Mouse (Mus musculus) kidney, postnatal 36 days (tissue): ENCODE measurements at regions not wholly inside any gene's neighbourhood (a gene's known extent, or its start where the extent isn't known, plus 50 kb on each side); places are given as distances from the start of the nearest gene placed in this dataset.
"Not testable (repeated sequence)": the region's sequence is repeated elsewhere in the genome, so short reads cannot be mapped to it uniquely, and the experiment has no call there.

Experiments
- DNase-seq, 2 experiments: peaks; one replicate each; pipeline ENCODE4 v3.0.0; 2021 to 2022; ENCODE audit warnings: mixed read lengths in 2 of 2

DNA sequence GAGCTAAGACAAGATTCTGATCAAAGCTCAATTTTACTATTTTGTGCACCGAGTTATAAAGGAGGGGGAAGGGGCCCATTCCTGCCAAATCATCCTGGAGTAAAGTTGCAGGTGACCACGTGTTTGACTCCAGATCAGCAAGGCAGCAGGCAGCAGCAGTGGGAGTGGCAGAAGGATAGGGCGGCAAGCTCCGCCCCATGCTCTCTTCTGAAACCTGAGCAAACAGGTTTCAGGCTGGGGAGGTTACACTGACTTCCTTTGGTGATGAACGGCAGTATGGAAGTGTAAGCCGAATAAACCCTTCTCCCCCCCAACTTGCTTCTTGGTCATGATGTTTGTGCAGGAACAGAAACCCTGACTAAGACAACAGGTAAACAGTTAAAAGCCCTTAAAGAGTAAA lies 479.0 kb downstream of the Inhba start:
- DNase-seq: not testable (repeated sequence)

- DNase-seq: no peak
Observed at GRCm38 (mm10) chr13:16498052-16498451, 486.4 kb downstream of the Inhba start.

DNA sequence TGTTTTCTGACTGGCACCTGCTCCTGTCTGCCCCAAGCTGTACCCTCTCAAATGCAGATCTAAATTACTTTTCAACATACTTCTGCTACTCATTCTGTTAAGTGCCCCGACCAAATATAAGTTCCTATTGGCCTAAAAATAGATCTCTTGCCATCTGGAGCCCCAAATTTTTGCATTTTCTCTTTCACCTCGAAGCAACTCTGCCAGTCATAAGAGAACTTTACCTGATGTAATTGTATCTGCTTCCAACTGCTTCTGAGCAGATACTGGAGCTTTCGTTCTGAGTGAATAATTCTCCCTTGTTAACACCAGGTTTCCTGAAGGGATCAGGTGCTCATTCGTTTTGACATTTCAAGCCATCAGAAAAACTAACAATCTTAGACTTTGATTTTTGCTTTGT lies 501.2 kb downstream of the Inhba start:
- no peak for DNase-seq

- DNase-seq: no peak
Observed at GRCm38 (mm10) chr13:16515195-16515594, 503.5 kb downstream of the Inhba start.

GRCm38 (mm10) chr13:16529036-16529435 lies 517.4 kb downstream of the Inhba start:
- no peak for DNase-seq

DNA sequence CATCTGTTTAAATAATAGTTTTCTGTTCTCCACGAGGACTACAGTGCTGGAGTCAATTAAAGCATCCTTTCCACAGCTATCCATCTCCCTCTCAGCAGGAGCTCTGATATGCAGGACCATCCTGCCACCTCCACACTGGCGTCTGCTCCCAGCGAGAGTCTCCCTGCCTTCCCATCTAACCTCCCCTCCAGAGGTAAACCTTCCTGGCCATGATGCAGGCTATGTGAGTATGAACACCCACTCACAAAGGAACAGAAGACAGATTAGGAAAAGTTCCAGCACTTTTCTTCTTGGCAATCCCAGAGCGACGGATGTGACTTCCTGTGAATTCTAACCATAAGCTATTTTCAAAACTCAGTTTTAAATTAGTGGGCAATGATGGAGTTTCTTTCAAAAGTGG lies 532.1 kb downstream of the Inhba start:
- no peak for DNase-seq

- no peak for DNase-seq
Observed at GRCm38 (mm10) chr13:16550060-16550459, 538.4 kb downstream of the Inhba start.

DNA sequence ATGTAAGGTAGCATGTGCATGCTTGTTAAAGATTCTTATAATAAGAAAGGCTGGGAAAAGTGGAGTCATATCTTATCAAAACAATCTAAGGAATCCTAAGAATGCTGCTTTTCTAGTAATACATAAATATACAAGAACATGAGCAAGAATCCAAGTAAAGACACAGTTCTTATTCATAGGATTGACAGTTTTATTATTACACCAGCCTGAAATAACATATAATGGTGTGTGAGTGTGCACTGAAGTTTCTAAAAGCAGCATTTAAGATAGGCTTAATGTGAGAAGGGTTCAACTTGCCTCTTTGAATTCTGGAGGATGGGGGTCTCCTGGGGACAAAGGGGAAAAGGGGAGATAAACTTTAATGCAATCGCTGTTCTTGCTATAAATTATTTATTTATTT lies 553.3 kb downstream of the Inhba start:
- no peak for DNase-seq

DNA sequence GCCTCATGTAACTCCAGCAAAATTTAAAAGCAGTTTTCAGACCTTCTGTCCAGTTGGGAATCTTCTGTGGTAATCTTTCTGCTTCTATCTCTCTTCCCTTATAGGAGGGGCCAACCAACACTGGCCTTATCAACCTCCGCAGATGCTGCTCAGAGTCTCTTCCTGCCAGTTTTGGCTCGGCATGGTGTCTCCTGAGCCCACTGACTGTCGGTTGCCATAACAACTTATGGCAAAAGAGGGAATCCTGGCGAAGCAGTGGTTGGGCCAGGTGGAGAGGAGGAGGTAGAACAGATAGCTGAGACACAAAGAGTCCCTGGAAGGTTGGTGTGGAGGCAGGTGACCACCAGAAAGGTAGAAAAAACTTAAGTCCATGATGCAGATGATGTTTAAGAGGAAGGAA lies 562.4 kb downstream of the Inhba start:
- DNase-seq: no peak

- no peak for DNase-seq
Observed at GRCm38 (mm10) chr13:16586286-16586685, 574.6 kb downstream of the Inhba start.

DNA sequence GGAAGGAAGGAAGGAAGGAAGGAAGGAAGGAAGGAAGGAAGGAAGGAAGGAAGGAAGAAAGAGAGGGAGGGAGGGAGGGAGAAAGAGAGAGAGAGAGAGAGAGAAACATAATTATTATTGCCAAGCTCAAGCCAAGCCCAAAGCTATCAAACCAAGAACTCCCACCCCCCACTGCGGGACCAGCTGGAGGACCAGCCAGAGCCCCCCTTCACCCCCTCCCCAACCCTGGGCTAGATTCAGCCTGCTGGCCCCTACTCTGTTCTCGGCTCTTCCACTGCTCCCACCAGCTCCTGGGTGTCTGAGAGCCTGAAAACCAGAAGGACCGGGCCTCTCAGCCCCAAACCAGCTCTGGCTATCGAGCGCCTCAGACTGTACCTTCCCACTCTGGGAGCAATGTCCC lies 608.1 kb downstream of the Inhba start:
- no peak for DNase-seq

GRCm38 (mm10) chr13:16626584-16626983 lies 614.9 kb downstream of the Inhba start:
- no peak for DNase-seq

DNA sequence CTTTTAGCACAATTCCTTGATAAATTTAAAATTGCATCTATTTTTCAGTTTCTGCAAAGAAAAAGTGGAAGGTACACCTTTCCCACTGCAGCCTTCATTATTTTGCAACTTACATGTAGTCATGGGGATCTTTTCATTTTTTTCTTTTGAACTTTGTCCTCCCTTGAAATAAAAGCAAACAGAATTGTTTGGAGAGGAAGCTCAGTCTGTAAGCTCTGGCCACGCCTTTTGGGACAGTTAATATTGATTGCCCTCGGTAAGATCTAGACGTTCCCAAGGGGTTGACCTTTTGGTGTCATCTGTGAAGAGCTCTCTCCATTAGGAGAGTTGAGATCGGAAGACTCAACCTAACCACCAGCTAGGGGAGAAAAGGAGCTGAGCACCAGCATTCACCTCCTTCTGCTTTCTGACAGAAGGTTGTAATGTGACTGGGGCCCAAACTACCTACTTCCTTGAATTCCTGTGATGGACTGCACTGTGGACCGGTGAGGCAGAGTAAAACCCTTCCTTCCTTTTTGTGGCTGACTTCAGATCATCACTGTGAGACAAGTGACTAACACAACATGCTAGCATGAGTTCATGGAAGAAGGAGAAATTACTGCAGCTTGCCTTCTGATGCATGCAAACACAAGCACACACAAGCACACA lies 621.9 kb downstream of the Inhba start:
- DNase-seq: no peak

DNA sequence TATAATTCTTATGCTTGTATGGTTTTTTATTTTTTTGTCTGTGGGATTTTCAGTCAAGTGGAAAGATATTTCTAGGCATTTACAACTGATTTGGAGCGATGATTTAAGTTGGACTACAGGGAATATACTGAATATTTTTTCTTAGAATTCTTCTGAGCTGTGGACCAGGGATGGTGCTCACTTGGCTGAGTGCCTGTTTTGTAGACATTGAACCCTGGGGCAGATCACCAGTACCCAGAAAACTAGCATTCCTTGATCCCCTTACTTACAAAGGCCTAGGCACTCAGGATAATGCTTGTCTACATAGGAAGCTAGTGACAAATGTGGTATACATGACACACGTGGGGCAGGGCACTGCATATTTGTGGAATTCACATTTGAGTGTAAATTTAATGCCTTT lies 624.6 kb downstream of the Inhba start:
- DNase-seq: peak in 1 of 2 experiments; percentile 50

- DNase-seq: no peak
Observed at GRCm38 (mm10) chr13:16641611-16642449, 630.2 kb downstream of the Inhba start.

DNA sequence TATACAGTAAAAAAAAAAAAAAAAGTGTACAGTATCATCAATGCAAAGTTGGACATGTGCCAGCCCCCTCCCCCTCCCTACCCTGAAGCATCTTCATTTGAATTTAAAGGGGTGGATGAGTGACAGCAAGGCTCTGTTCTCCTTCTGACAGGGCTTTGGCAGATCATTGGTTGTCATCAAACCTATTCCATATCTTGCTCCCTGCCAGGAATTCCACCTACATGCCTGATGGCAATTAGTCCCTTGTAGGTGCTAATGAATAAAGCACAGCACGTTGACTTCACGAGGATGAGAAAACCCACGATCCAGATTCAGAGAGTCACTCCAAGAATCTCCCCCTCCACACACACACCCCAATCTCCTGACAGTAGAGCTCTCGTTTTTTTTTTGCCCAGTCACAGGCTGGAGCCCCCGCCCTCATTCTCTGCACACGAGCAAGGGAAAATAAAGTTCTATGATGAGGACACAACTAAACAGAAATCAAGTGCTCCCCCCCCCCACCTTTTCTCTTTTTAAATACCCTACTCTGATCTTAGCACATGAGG lies 630.9 kb downstream of the Inhba start:
- DNase-seq: no peak

- no peak for DNase-seq
Observed at GRCm38 (mm10) chr13:16645311-16645710, 633.7 kb downstream of the Inhba start.

DNA sequence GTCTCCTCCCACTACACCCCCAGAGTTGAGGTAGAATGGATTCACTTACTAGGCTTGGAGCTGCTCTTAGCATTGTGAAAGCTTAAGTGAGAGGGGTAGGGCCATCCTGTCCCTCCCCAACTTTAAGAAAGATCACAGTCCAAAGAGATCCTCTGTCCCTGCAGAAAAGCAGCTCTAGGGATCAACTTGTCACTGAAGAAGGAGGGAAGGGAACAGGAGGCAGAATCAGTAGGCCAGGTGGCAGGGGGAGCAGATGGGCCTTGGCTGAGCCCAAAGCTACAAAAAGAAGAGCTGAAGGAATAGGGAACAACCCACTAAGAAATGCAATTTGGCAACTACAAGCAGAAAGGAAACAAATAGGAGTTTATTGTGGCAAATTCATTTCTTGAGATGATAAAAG lies 634.4 kb downstream of the Inhba start:
- DNase-seq: no peak

DNA sequence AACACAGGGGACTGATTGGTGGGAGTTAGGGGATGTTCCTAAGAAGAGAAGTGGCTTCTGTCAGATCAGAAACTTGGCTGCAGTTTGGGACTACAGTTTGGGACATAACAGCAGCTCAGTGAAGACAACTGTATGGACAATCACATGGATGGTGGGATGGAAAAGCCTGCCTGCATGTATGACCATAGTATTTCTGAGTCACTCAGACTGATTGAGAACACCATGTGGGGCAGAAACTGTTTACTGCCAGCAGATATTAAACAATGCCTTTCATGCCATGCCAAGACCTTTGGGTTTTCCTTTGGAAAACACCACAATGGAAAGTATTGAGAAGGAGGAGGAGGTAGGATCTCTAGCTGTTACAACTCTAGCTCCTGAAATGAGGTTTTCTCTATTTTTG lies 635.0 kb downstream of the Inhba start:
- no peak for DNase-seq

- DNase-seq: no peak
Observed at GRCm38 (mm10) chr13:16656110-16656509, 644.5 kb downstream of the Inhba start.

DNA sequence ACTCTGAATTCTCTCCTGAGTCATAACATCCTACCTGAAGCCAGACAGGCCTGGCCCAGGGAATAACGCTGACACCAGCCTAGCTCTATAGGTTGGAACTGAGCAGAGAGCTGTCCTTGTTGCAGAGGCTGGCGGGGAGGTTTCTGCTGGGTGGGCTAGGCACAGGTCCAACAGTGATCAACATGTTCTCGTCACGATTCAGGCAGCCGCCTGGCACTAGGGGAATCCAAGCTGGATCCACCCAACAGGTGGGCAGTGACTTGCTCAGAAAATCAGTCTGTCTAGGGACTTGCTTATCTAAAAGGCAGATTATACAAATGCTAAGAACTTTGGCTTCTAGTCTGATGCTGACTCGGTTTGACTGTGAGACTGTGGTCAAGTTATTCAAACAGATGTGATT lies 648.2 kb downstream of the Inhba start:
- no peak for DNase-seq

DNA sequence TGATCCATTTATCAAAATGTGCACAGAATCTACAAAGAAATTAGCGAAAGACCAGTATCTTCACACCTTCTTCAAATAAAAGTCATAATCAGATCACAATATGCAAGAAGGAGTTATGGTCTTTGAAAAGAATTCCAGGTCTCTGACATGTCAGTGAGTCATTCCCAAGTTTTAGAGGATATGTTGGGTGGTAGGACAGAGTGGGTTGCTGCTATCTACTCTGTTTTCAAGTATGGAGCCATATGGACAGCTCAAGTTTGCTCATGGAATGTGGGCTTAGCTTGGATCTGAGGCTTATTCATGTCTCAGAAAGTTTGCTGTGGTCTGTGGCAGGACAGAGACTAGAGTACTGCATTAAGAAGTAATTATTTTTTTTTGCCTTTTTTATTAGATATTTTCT lies 657.0 kb downstream of the Inhba start:
- DNase-seq: no peak

- no peak for DNase-seq
Observed at GRCm38 (mm10) chr13:16669281-16669680, 657.6 kb downstream of the Inhba start.

DNA sequence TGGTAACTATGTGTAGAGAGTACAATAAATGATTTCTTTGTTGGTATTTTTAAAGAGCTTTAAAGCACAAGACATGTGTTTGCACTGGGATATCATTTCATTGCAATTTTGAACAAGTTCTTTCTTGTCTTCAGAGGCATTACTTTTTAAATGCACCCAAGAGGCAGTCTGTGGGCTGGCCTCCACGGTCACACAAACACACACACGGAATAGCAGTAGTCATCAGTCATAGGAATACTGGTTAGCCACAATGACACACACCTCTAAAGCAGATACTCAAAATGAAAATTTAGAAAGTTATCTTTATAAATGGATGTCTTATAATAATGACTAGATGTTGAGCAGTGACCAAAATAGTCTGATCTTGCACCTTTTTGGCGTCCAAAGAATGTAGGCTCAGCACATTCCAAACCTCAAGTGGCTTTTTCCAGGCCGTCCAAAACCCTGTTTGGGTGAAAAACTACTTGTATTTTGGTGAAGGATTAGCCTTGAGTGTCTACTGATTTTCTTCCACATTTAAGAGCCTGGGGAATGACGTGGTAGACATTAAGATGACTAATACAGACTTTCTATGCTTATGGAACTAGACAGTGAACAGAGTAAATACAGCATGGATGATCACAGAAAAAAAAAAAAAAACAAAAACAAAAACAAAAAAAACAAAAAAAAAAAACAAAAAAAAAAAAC lies 658.5 kb downstream of the Inhba start:
- no peak for DNase-seq
